Mouse (Mus musculus) kidney, embryonic 16.5 days (tissue): ENCODE data around the gene Mmp15. TPM values are rescaled to one million over a fixed set of nuclear protein-coding genes. Genes with fewer than 3 reads are reported as not detected.
A peak's percentile ranks its signal among the peaks of the same experiment; 100 is the strongest.

ENCODE experiments used
- ATAC-seq: fragments of 200-750 bp; cut with Nextera tagmentation; 2 replicates; pipeline ENCODE4 v1.8.0; 2017; ENCODE audit warnings: moderate TSS enrichment; ENCODE audit not compliant: low FRiP score, low TSS enrichment
- H3K27ac ChIP-seq: fragments of 300-500 bp; sonication (generic); 2 replicates; pipeline ENCODE4 v1.5.1; 2014; ENCODE audit warnings: low read length
- H3K27me3 ChIP-seq: fragments of 300-500 bp; sonication (generic); 2 replicates; pipeline ENCODE4 v1.6.1; 2014; ENCODE audit warnings: low read length, control low read depth, mixed read lengths; ENCODE audit not compliant: insufficient read depth
- H3K36me3 ChIP-seq: fragments of 300-500 bp; sonication (generic); 2 replicates; pipeline ENCODE4 v1.6.1; 2014; ENCODE audit warnings: low read length, control low read depth, mixed read lengths; ENCODE audit not compliant: insufficient read depth
- H3K4me1 ChIP-seq: fragments of 300-500 bp; sonication (generic); 2 replicates; pipeline ENCODE4 v1.6.1; 2014; ENCODE audit warnings: low read length, control low read depth, mixed read lengths; ENCODE audit not compliant: insufficient read depth
- H3K4me2 ChIP-seq: fragments of 300-500 bp; sonication (generic); replicated peaks from 2 replicates; pipeline ENCODE4 v1.6.1; 2014; ENCODE audit warnings: low read depth, low read length
- H3K4me3 ChIP-seq: fragments of 300-500 bp; sonication (generic); 2 replicates; pipeline ENCODE4 v1.5.1; 2014; ENCODE audit warnings: mild to moderate bottlenecking, low read length
- H3K9ac ChIP-seq: fragments of 300-500 bp; sonication (generic); replicated peaks from 2 replicates; pipeline ENCODE4 v1.6.1; 2014; ENCODE audit warnings: low read length
- H3K9me3 ChIP-seq: fragments of 300-500 bp; sonication (generic); 2 replicates; pipeline ENCODE4 v1.6.1; 2016; ENCODE audit warnings: low read length, control low read depth
- WGBS: fragments of 180-500 bp; shearing (Covaris S2); extraction: QIAGEN DNeasy Blood & Tissue Kit; methylation state at CpG from one replicate; pipeline ENCODE4 v1.1.7; 2014; 5-methylcytosine and 5-hydroxymethylcytosine counted together
- polyA plus RNA-seq: library from polyadenylated mRNA; unstranded; fragments of >200 nt; fragmentation: Nextera tagmentation; extraction: Ambion mirVana; gene quantifications from 2 replicates; pipeline ENCODE4 v1.2.1, GENCODE M21; 2015

Mmp15 gene
- polyA plus RNA-seq = 8.9 and 9.4 TPM in 2 replicates

DNA sequence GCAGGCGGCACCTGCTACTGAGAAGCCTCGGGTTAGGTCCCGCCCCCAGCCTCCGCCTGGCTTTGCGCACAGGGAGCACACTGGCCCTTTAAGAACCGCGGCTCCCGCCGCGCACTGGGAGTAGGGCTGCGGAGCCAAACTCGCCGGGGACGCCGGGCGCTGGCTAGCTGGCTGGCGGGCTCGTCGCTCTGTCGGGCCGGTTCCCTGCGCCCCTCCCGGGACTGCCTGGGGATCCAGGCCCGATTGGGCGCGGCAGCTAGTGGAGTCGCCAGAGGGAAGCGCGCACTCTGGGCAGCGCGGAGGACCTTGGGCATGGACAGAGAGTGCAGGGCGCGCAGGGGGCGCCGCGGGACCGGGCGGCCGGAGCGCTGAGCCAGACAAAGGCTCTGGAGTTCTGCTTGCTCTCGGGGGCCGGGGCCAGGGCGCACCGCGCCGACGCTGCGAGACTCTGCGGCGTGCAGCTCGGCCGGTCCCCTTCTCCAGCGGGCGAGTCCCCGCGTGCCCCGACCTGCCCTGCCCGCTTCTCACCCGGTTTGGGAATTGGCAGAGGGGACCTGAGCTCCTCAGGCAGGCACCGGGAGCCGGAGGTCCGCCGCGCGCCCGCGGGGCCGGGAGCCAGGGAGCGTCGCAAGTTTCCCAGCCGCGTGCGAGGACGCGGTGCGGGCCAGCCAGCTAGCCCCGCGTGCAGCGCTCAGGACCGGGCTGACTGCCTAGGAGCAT is at the start of gene Mmp15:
Gene Mmp15 (plus strand): TSS at position 118 of the 720 bp plus-strand sequence.
- peaks cover 26% of the 10 kb centered on the region for H3K4me1 ChIP-seq
- no peaks in the 10 kb centered on the region for H3K9me3 ChIP-seq
- peak within 1 kb of the TSS; percentile 88 for H3K9ac ChIP-seq
- 0 out of 2 replicates have a peak, but pooled peaks cover 2% of the 10 kb centered on the region for H3K36me3 ChIP-seq
- WGBS = 0% methylated on average over 72 of the region's 80 CpGs
- H3K4me2 ChIP-seq = peak within 1 kb of the TSS; percentile 98
- peak; percentile 86 for ATAC-seq
- peak within 1 kb of the TSS; percentile 78 for H3K27ac ChIP-seq
- H3K4me3 ChIP-seq = peak within 1 kb of the TSS; percentile 82
- peaks cover 2% of the 10 kb centered on the region; the same call in 1 of the 2 replicates for H3K27me3 ChIP-seq

DNA sequence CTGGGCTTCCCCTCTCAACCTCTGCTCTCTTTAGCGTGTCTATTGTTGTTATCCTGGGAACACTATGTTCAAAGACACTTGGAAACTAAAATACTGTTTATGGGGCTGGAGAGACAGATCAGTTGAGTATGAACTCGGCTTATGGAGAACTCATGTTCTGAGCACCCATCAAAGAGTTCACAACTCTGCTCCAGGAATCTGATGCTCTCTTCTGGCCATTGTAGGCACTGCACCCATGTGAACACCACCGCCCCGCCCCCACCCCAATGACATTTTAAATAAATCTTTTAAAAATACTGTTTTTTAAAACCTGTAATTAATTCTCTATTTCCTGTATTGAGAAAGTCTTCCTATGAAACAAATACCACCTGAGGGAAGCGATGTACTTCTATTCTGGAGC is 49.7 kb upstream of the Mmp15 start:
- no peak overlapping the region for H3K4me3 ChIP-seq
- no peaks in the 10 kb centered on the region for H3K36me3 ChIP-seq
- H3K27ac ChIP-seq = no peak overlapping the region
- ATAC-seq = no peak
- H3K4me2 ChIP-seq = no peak overlapping the region
- 21% methylated on average over 5 of the region's 5 CpGs for WGBS
- H3K9me3 ChIP-seq = no peaks in the 10 kb centered on the region
- no peaks in the 10 kb centered on the region for H3K27me3 ChIP-seq
- H3K4me1 ChIP-seq = no peaks in the 10 kb centered on the region
- H3K9ac ChIP-seq = no peak overlapping the region

DNA sequence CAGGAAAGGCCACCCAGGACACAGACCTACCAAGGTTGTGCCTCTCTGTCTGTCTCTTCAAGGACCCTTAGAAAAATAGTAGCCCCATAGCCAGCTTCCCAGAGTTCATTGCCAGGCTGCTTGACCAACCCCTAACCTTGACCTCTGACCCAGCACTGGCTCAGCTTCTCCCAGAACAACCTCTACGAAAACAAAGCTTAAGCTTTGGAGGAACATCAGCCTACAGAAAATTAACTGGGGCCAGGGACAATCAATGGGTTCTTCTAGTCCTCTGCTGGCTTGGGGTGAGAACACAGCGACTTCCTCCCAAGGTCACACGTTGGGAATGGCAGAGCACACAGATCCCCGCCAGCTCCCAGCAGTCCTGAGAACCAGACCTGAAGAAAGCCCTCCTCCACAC is 46.5 kb upstream of the Mmp15 start:
- H3K36me3 ChIP-seq = no peaks in the 10 kb centered on the region
- H3K27me3 ChIP-seq = no peaks in the 10 kb centered on the region
- no peak overlapping the region for H3K9ac ChIP-seq
- no peak overlapping the region for H3K27ac ChIP-seq
- no peaks in the 10 kb centered on the region for H3K9me3 ChIP-seq
- no peak for ATAC-seq
- WGBS = 64% methylated on average over 4 of the region's 4 CpGs
- H3K4me2 ChIP-seq = no peak overlapping the region
- H3K4me1 ChIP-seq = no peaks in the 10 kb centered on the region
- no peak overlapping the region for H3K4me3 ChIP-seq

DNA sequence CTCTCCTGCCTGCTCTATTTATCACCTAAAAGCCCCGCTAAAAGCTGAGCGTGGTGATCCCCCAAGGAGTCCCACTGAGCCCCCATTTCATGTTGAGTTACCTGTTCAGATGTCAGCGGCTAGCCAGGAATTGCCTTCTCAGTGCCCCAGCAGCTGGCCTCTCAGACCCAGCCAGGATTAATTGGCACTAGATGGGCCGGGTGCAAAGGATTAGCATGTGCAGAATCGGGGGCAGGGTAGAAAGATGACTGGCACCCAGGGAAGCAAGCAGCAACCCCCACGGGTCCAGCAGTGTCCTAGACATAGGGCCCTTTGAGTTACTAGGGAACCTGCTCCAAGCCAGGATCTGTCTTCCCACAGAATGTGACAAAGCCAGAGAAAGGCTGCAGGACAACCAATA is 45.6 kb upstream of the Mmp15 start, which contains the start of gene Cngb1:
Gene Cngb1 (minus strand): TSS at position 155 of the 400 bp plus-strand sequence.
- no peak within 1 kb of the TSS for H3K4me3 ChIP-seq
- WGBS = 51% methylated on average over 6 of the region's 6 CpGs
- H3K4me2 ChIP-seq = no peak within 1 kb of the TSS
- no peaks in the 10 kb centered on the region for H3K9me3 ChIP-seq
- H3K27ac ChIP-seq = no peak within 1 kb of the TSS
- no peaks in the 10 kb centered on the region for H3K4me1 ChIP-seq
- ATAC-seq = no peak
- no peak within 1 kb of the TSS for H3K9ac ChIP-seq
- H3K36me3 ChIP-seq = no peaks in the 10 kb centered on the region
- H3K27me3 ChIP-seq = no peaks in the 10 kb centered on the region

DNA sequence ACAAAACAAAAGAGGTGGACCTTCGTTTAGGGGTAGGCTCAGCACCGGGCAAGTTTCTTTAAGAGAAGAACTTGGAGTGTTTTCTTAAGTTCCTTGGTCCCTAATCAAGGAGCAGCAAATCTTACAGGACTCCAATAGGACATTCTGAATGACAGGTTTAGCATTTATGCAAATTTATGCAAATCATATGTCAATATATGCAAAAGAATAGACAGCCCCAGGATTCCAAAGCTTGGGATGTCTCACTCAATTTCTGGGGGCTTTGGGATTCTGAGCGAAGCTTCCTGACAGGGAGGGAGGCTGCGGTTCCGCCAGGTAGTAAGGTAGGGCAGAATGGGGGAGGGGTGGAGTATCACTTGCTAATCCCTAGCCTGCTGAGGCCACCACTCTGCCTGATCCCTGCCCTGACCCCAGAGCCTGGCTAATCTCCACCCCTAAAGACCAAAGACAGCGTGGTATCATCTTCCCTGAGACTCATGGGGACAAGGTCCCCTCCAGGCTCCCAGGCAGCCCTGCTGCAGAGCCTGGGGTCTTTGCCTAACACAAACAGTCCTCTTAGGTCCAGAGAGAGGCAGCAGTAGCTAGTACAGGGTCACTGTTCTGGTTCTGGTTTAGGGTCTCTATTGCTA is 41.6 kb upstream of the Mmp15 start, which contains the start of gene Tepp:
Gene Tepp (plus strand): TSS at position 225 of the 629 bp plus-strand sequence.
- Histone ChIP-seq H3K27ac (no peak within 1 kb of the TSS), H3K4me2 (no peak within 1 kb of the TSS), H3K36me3 (no peaks in the 10 kb centered on the region), H3K9me3 (no peaks in the 10 kb centered on the region), H3K27me3 (no peaks in the 10 kb centered on the region), H3K9ac (no peak within 1 kb of the TSS), H3K4me3 (no peak within 1 kb of the TSS), H3K4me1 (0 out of 2 replicates have a peak, but pooled peaks cover 3% of the 10 kb centered on the region)
- no peak for ATAC-seq
- WGBS = 42% methylated on average over 6 of the region's 6 CpGs

DNA sequence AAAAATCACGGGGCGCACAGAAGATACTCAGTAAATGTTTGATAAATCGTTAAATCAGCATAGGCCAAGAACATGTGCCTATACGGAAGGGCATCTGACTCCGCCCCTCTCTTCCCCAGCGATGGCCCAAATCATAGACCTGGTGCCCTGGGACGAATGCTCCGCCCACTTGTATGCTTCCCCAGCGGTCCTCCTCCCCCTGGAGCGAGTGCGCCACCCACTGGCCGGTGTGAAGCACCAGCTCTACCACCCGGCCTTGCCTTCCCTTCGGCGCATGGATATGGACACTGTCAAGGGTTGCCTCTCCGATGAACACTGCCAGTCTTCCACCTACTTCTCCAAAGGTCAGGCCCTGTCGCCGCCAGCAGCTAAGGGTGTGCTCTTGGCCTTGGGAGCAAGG is 39.2 kb upstream of the Mmp15 start:
- ATAC-seq = no peak
- Histone ChIP-seq H3K4me3 (no peak overlapping the region), H3K4me1 (0 out of 2 replicates have a peak, but pooled peaks cover 4% of the 10 kb centered on the region), H3K27me3 (no peaks in the 10 kb centered on the region), H3K9ac (no peak overlapping the region), H3K4me2 (no peak overlapping the region), H3K36me3 (no peaks in the 10 kb centered on the region), H3K27ac (no peak overlapping the region), H3K9me3 (no peaks in the 10 kb centered on the region)
- WGBS = 70% methylated on average over 18 of the region's 18 CpGs

DNA sequence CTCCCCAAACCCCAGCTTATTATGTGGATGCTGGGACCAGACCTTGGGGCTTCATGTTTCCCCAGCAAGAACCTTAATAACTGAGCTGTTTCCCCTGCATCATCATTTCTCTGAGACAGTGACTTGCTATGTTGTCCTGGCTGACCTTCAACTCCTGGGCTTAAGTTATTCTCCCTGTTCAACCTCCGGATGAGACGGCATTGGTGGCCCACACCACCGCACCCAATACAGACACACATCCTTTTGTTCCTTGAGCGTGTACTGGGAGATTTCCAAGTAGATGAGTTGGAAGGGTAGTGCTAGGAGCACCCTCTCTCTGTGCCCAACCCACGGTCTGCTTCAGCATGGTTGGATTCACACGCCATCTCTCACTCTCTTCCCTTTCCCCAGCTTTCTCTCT is 38.2 kb upstream of the Mmp15 start:
- Histone ChIP-seq H3K4me2 (no peak overlapping the region), H3K9ac (no peak overlapping the region), H3K36me3 (no peaks in the 10 kb centered on the region), H3K9me3 (no peaks in the 10 kb centered on the region), H3K27ac (no peak overlapping the region), H3K4me1 (0 out of 2 replicates have a peak, but pooled peaks cover 4% of the 10 kb centered on the region), H3K4me3 (no peak overlapping the region), H3K27me3 (no peaks in the 10 kb centered on the region)
- 85% methylated on average over 6 of the region's 6 CpGs for WGBS
- no peak for ATAC-seq

DNA sequence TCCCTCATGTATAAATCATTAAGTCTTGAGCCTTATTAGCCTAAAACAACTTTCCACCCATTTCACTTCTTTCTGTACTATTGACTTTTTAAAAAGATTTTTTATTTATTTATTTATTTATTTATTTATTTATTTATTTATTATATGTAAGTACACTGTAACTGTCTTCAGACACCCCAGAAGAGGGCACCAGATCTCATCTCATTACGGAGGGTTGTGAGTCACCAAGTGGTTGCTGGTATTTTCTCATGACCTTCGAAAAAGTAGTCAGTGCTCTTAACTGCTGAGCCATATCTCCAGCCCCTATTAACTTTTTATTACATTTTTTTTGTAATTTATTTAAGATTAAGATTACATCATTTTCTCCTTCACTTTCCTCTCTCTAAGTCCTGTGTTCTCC is 37.4 kb upstream of the Mmp15 start:
- no peaks in the 10 kb centered on the region; the same call in 1 of the 2 replicates for H3K27me3 ChIP-seq
- WGBS = 79% methylated on average over 2 of the region's 2 CpGs
- H3K9ac ChIP-seq = no peak overlapping the region
- H3K36me3 ChIP-seq = no peaks in the 10 kb centered on the region
- no peak for ATAC-seq
- H3K9me3 ChIP-seq = no peaks in the 10 kb centered on the region
- no peak overlapping the region for H3K27ac ChIP-seq
- H3K4me1 ChIP-seq = peaks cover 5% of the 10 kb centered on the region; the same call in 1 of the 2 replicates
- H3K4me3 ChIP-seq = no peak overlapping the region
- no peak overlapping the region for H3K4me2 ChIP-seq

DNA sequence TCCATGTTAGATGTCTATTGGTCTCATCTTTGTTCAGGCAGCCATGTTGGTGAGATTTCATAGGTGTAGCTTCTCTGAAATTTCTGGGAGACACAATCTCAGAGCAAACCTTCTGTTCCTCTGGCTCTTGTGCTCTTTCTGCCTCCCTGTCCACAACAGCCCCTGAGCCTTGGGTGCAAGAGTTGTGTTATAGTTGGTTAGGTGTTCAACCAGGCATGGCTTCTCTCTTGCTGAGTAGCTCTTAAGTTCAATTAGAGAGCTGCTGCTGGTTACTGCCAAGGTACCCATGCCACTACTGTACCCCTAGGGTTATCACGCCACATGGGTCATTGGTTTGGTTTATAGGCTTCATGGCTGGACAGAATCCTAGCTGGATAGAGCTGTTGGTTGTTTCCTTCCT is 36.7 kb upstream of the Mmp15 start:
- Histone ChIP-seq H3K4me3 (no peak overlapping the region), H3K9ac (no peak overlapping the region), H3K4me1 (peaks cover 12% of the 10 kb centered on the region), H3K36me3 (no peaks in the 10 kb centered on the region), H3K27ac (no peak overlapping the region), H3K9me3 (no peaks in the 10 kb centered on the region), H3K27me3 (no peaks in the 10 kb centered on the region; the same call in 1 of the 2 replicates), H3K4me2 (no peak overlapping the region)
- peak; percentile 40; the same call in 1 of the 2 replicates for ATAC-seq
- WGBS = 76% methylated on average over 1 of the region's 1 CpGs
